Mouse (Mus musculus) monocyte, adult 5-6 weeks (primary cell): ENCODE results near the gene Carns1. TPM values are rescaled to one million over a fixed set of nuclear protein-coding genes. Genes with fewer than 3 reads are reported as not detected.

ENCODE experiments used
- ATAC-seq: fragments of 153-309, 156-312 bp; replicated peaks from 2 replicates; pipeline ENCODE4 v1.8.0; 2017; ENCODE audit warnings: mild to moderate bottlenecking; ENCODE audit not compliant: low TSS enrichment, insufficient number of reproducible peaks, severe bottlenecking, poor library complexity, low FRiP score
- total RNA-seq: library from RNA; stranded (forward); fragments of 200-1000, 200-491, 200-594 nt; gene quantifications from 3 replicates; pipeline ENCODE4 v1.2.3, GENCODE M21; 2017

The Carns1 gene
- total RNA-seq, 1 experiment from 2014 or later: 18.7 TPM

- no peak for ATAC-seq
Measured at GRCm38 (mm10) chr19:4154437-4155222, 20.6 kb downstream of the Carns1 start.

- no peak for ATAC-seq
Measured at GRCm38 (mm10) chr19:4153232-4153654, 22.0 kb downstream of the Carns1 start, which contains the start of gene Ptprcap. Ptprcap (plus strand) TSS chr19:4153604.

- ATAC-seq: no peak
Measured at GRCm38 (mm10) chr19:4152445-4153231, 22.6 kb downstream of the Carns1 start.

- no peak for ATAC-seq
Measured at GRCm38 (mm10) chr19:4151898-4152297, 23.4 kb downstream of the Carns1 start.

GRCm38 (mm10) chr19:4151488-4151860 lies 23.8 kb downstream of the Carns1 start:
- no peak for ATAC-seq

GRCm38 (mm10) chr19:4150567-4151487 lies 24.5 kb downstream of the Carns1 start:
- ATAC-seq: no peak

- ATAC-seq: no peak
Measured at GRCm38 (mm10) chr19:4149764-4150461, 25.4 kb downstream of the Carns1 start.

GRCm38 (mm10) chr19:4149283-4149682 lies 26.0 kb downstream of the Carns1 start:
- no peak for ATAC-seq

GRCm38 (mm10) chr19:4148819-4149218 lies 26.5 kb downstream of the Carns1 start:
- no peak for ATAC-seq

GRCm38 (mm10) chr19:4148491-4148806 lies 26.8 kb downstream of the Carns1 start, which contains the start of gene Coro1b:
Coro1b (plus strand) TSS chr19:4148619.
- peak; percentile 71 for ATAC-seq

GRCm38 (mm10) chr19:4147782-4148490 lies 27.3 kb downstream of the Carns1 start:
- no peak for ATAC-seq

- no peak for ATAC-seq
Measured at GRCm38 (mm10) chr19:4147022-4147405, 28.3 kb downstream of the Carns1 start.

- ATAC-seq: no peak
Measured at GRCm38 (mm10) chr19:4146366-4147021, 28.8 kb downstream of the Carns1 start.

GRCm38 (mm10) chr19:4145936-4146335 lies 29.3 kb downstream of the Carns1 start:
- ATAC-seq: no peak

GRCm38 (mm10) chr19:4144550-4145498 lies 30.5 kb downstream of the Carns1 start:
- peak; percentile 13; the same call in 1 of the 2 replicates for ATAC-seq

GRCm38 (mm10) chr19:4143759-4144268 lies 31.5 kb downstream of the Carns1 start, which contains the start of gene Cabp4:
Cabp4 (minus strand) TSS chr19:4144033.
- no peak for ATAC-seq
